Mouse (Mus musculus) hindbrain, embryonic 11.5 days (tissue): ENCODE results near the gene Fto. TPM values are rescaled to one million over a fixed set of nuclear protein-coding genes. Genes with fewer than 3 reads are reported as not detected.

Experiments
- ATAC-seq: fragments of 200-750 bp; cut with Nextera tagmentation; 2 replicates; pipeline ENCODE4 v1.8.0; 2017; ENCODE audit warnings: mild to moderate bottlenecking, moderate TSS enrichment, moderate library complexity; ENCODE audit not compliant: low FRiP score
- DNase-seq: peaks from one replicate; pipeline ENCODE4 v3.0.0-alpha.2; 2015; ENCODE audit warnings: low spot score
- H3K27ac ChIP-seq: fragments of 300-500 bp; sonication (generic); 2 replicates; pipeline ENCODE4 v1.5.1; 2014; ENCODE audit warnings: mild to moderate bottlenecking, low read depth, low read length
- H3K27me3 ChIP-seq: fragments of 300-500 bp; sonication (generic); 2 replicates; pipeline ENCODE4 v1.6.1; 2014; ENCODE audit warnings: mild to moderate bottlenecking, low read length, moderate library complexity, mixed read lengths; ENCODE audit not compliant: control insufficient read depth, insufficient read depth
- H3K36me3 ChIP-seq: fragments of 300-500 bp; sonication (generic); 2 replicates; pipeline ENCODE4 v1.6.1; 2014; ENCODE audit warnings: mild to moderate bottlenecking, low read length, moderate library complexity, mixed read lengths; ENCODE audit not compliant: control insufficient read depth, insufficient read depth
- H3K4me1 ChIP-seq: fragments of 300-500 bp; sonication (generic); replicated peaks from 2 replicates; pipeline ENCODE4 v1.6.1; 2014; ENCODE audit warnings: low read length, mixed read lengths; ENCODE audit not compliant: control insufficient read depth, insufficient read depth
- H3K4me2 ChIP-seq: fragments of 300-500 bp; sonication (generic); replicated peaks from 2 replicates; pipeline ENCODE4 v1.6.1; 2014; ENCODE audit warnings: mild to moderate bottlenecking, low read depth, low read length
- H3K4me3 ChIP-seq: fragments of 300-500 bp; sonication (generic); 2 replicates; pipeline ENCODE4 v1.5.1; 2014; ENCODE audit warnings: low read depth, low read length
- H3K9ac ChIP-seq: fragments of 300-500 bp; sonication (generic); 2 replicates; pipeline ENCODE4 v1.6.1; 2014; ENCODE audit warnings: low read depth, low read length
- H3K9me3 ChIP-seq: fragments of 300-500 bp; sonication (generic); 2 replicates; pipeline ENCODE4 v1.6.1; 2016; ENCODE audit warnings: low read length; ENCODE audit not compliant: control insufficient read depth
- WGBS: fragments of 180-500 bp; shearing (Covaris S2); extraction: QIAGEN DNeasy Blood & Tissue Kit; methylation state at CpG from one replicate; pipeline ENCODE4 v1.1.7; 2014; 5-methylcytosine and 5-hydroxymethylcytosine counted together
- polyA plus RNA-seq: library from polyadenylated mRNA; unstranded; fragments of >200 nt; fragmentation: Nextera tagmentation; extraction: Ambion mirVana; gene quantifications from 2 replicates; pipeline ENCODE4 v1.2.1, GENCODE M21; 2014

Gene Fto
- polyA plus RNA-seq, 1 experiment from 2014 or later, result 94.7 TPM

- 38% methylated on average over 5 of the region's 5 CpGs for WGBS
- Histone ChIP-seq H3K4me1 (peaks cover 25% of the 10 kb centered on the region), H3K4me2 (no peak overlapping the region), H3K9ac (no peak overlapping the region), H3K27me3 (peaks cover 26% of the 10 kb centered on the region), H3K36me3 (no peaks in the 10 kb centered on the region), H3K9me3 (no peaks in the 10 kb centered on the region), H3K4me3 (no peak overlapping the region), H3K27ac (peak overlapping the region; percentile 53; the same call in 1 of the 2 replicates)
- no peak for ATAC-seq
- DNase-seq, result no peak
These were observed 197.4 kb downstream of the Fto start for GRCm38 (mm10) chr8:91510716-91511115.

DNA sequence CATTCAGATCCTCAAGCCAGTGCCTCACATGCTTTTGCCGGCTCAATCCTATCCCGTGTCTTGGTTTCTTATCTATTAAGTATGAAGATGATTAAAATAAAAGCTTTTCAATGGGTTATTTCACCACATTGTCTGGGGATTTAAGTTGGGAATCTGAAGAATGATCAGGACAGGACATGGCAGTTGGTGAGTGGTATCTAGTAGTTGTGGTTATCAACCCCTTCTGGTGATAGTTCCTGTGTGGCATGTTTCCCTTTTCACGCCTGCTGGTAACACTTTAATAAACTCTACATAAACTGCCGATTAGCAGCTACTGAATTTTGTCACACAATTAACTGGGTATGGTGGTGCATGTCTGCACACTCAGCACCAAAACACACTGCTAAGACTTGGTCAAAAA, 198.6 kb downstream of the Fto start:
- H3K27ac ChIP-seq, result no peak overlapping the region
- no peak for ATAC-seq
- WGBS, result 91% methylated on average over 4 of the region's 4 CpGs
- no peak for DNase-seq
- no peak overlapping the region for H3K9ac ChIP-seq
- H3K9me3 ChIP-seq, result no peaks in the 10 kb centered on the region
- H3K4me3 ChIP-seq, result no peak overlapping the region
- peaks cover 19% of the 10 kb centered on the region for H3K27me3 ChIP-seq
- H3K36me3 ChIP-seq, result no peaks in the 10 kb centered on the region
- peaks cover 30% of the 10 kb centered on the region for H3K4me1 ChIP-seq
- no peak overlapping the region for H3K4me2 ChIP-seq

GRCm38 (mm10) chr8:91514752-91515478, 201.6 kb downstream of the Fto start:
- 23% methylated on average over 16 of the region's 16 CpGs for WGBS

DNA sequence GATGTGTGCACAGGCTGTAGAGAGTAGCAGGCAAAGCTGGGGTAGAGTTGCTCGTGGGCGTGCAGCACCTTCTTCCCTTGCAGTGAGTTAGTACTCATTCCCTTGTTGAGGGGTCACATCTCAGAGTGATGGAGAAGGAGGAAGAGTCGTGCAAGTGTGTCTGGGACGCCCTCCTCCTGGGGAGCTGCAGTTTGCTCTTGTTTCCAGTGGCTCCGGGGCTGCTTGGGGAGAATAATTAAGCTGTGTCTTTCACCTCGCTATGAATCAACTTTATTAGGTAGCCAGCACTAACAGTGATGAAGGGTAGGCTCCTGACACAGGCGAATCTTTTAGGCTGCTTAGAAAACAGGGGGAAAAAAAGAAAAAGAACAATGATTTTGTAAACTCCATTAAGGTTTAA, 203.1 kb downstream of the Fto start:
- H3K27ac ChIP-seq, result no peak overlapping the region
- DNase-seq (no peak), ATAC-seq (no peak)
- no peaks in the 10 kb centered on the region for H3K9me3 ChIP-seq
- no peak overlapping the region for H3K4me3 ChIP-seq
- no peak overlapping the region for H3K4me2 ChIP-seq
- H3K4me1 ChIP-seq, result peaks cover 20% of the 10 kb centered on the region
- no peaks in the 10 kb centered on the region for H3K36me3 ChIP-seq
- WGBS, result 23% methylated on average over 7 of the region's 7 CpGs
- H3K9ac ChIP-seq, result no peak overlapping the region
- peaks cover 13% of the 10 kb centered on the region for H3K27me3 ChIP-seq

More at GRCm38 (mm10) chr8:91514752-91515478, 201.6 kb downstream of the Fto start:
- Histone ChIP-seq H3K36me3 (no peaks in the 10 kb centered on the region), H3K9me3 (no peaks in the 10 kb centered on the region), H3K4me1 (peaks cover 26% of the 10 kb centered on the region), H3K9ac (peak overlapping the region; percentile 29; the same call in 1 of the 2 replicates), H3K27me3 (peaks cover 15% of the 10 kb centered on the region), H3K27ac (peak overlapping the region; percentile 51), H3K4me2 (no peak overlapping the region), H3K4me3 (no peak overlapping the region)
- peak; percentile 86 for ATAC-seq
- peak; percentile 75 for DNase-seq

DNA sequence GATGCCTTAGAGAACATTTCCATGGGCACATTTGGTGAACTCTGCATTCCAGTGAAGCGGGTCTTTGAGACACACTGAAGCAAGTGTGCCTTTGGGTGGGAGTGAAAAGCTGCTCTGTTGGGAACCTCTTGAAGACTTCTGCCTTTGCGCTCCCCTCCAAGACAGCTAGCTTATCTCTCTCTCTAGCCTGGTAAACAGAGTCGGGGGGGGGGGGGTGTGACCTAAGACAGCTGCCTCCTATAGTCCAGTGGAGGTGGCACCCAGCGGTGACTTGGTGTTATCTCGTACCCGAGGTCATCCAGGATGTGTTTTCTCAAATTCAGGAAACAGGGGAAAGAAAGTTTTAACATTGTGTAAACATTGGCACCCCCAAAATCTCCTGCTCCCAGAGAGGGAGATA, 204.8 kb downstream of the Fto start:
- Histone ChIP-seq H3K4me2 (no peak overlapping the region), H3K4me1 (peaks cover 20% of the 10 kb centered on the region), H3K36me3 (no peaks in the 10 kb centered on the region), H3K27me3 (peaks cover 10% of the 10 kb centered on the region), H3K27ac (no peak overlapping the region), H3K4me3 (no peak overlapping the region), H3K9me3 (no peaks in the 10 kb centered on the region), H3K9ac (no peak overlapping the region)
- DNase-seq (no peak), ATAC-seq (no peak)
- 32% methylated on average over 6 of the region's 6 CpGs for WGBS

- H3K4me1 ChIP-seq, result peaks cover 24% of the 10 kb centered on the region
- no peak overlapping the region for H3K9ac ChIP-seq
- no peaks in the 10 kb centered on the region for H3K36me3 ChIP-seq
- no peak overlapping the region for H3K4me2 ChIP-seq
- no peak for ATAC-seq
- 72% methylated on average over 12 of the region's 12 CpGs for WGBS
- no peak overlapping the region for H3K4me3 ChIP-seq
- DNase-seq, result no peak
- no peaks in the 10 kb centered on the region for H3K9me3 ChIP-seq
- H3K27me3 ChIP-seq, result peaks cover 11% of the 10 kb centered on the region
- no peak overlapping the region for H3K27ac ChIP-seq
These were observed 208.9 kb downstream of the Fto start for GRCm38 (mm10) chr8:91522201-91522600.

- Histone ChIP-seq H3K4me2 (no peak overlapping the region), H3K27me3 (peaks cover 9% of the 10 kb centered on the region)
These were observed 210.9 kb downstream of the Fto start for GRCm38 (mm10) chr8:91524056-91524864.

GRCm38 (mm10) chr8:91524865-91525250, 211.5 kb downstream of the Fto start:
- 18% methylated on average over 4 of the region's 4 CpGs for WGBS
- H3K36me3 ChIP-seq, result no peaks in the 10 kb centered on the region
- no peaks in the 10 kb centered on the region for H3K9me3 ChIP-seq
- ATAC-seq (no peak), DNase-seq (no peak)
- H3K27me3 ChIP-seq, result peaks cover 7% of the 10 kb centered on the region
- peaks cover 18% of the 10 kb centered on the region for H3K4me1 ChIP-seq
- no peak overlapping the region for H3K4me2 ChIP-seq
- peak overlapping the region; percentile 58; the same call in 1 of the 2 replicates for H3K27ac ChIP-seq
- no peak overlapping the region for H3K4me3 ChIP-seq
- H3K9ac ChIP-seq, result no peak overlapping the region

More at GRCm38 (mm10) chr8:91524056-91524864, 210.9 kb downstream of the Fto start:
- ATAC-seq (no peak), DNase-seq (no peak)
- H3K27ac ChIP-seq, result no peak overlapping the region
- no peak overlapping the region for H3K9ac ChIP-seq
- peaks cover 18% of the 10 kb centered on the region for H3K4me1 ChIP-seq
- H3K36me3 ChIP-seq, result no peaks in the 10 kb centered on the region
- no peaks in the 10 kb centered on the region for H3K9me3 ChIP-seq
- WGBS, result 38% methylated on average over 16 of the region's 16 CpGs
- no peak overlapping the region for H3K4me3 ChIP-seq
